In genomic region chr14:31078597-31079208, GRCm38 (mm10) we compare ENCODE assay signal across 24 mouse cellular contexts. TPM values are rescaled to one million over a fixed set of nuclear protein-coding genes. Genes with fewer than 3 reads are reported as not detected.
DNase-seq lines count a peak whose midpoint lies in the region; ATAC-seq and TF ChIP-seq lines count a peak whose summit lies in the region.
"Had no signal": no experiment of that assay in that cellular context is flagged by ENCODE, and none has a peak within 500 bp of the region (broad histone marks: within the 10 kb centered on the region; RNA-seq: fewer than 3 reads in every experiment).

No protein-coding gene starts in this region.

- no peaks in the 10 kb centered on the region for H3K27me3 ChIP-seq in heart, embryonic 10.5 days (ENCODE audit: insufficient read depth, poor library complexity, severe bottlenecking)
- no peaks in the 10 kb centered on the region for H3K27me3 ChIP-seq in liver, embryonic 11.5 days (replicated peaks; ENCODE audit: control insufficient read depth, insufficient read depth, low read length)
- no peaks in the 10 kb centered on the region for H3K27me3 ChIP-seq in liver, embryonic 14.5 days (ENCODE audit: control insufficient read depth, insufficient read depth, low read length)
- H3K27me3 ChIP-seq: CH12.LX; embryonic facial prominence, embryonic 13.5 days; limb, embryonic 15.5 days; lung, embryonic 15.5 days; midbrain, embryonic 15.5 days had no signal

- peaks cover 81% of the 10 kb centered on the region for H3K36me3 ChIP-seq in heart, embryonic 10.5 days
- peaks cover 35% of the 10 kb centered on the region for H3K36me3 ChIP-seq in liver, embryonic 11.5 days (ENCODE audit: control insufficient read depth, insufficient read depth, low read length)
- peaks cover 44% of the 10 kb centered on the region for H3K36me3 ChIP-seq in liver, embryonic 14.5 days (replicated peaks; ENCODE audit: control insufficient read depth, insufficient read depth, low read depth)

- H3K9ac ChIP-seq in liver, embryonic 11.5 days (ENCODE audit: low read depth, low read length), result no peak overlapping the region
- H3K9ac ChIP-seq in liver, embryonic 14.5 days (replicated peaks), result peak overlapping the region; percentile 24
- H3K9ac ChIP-seq: embryonic facial prominence, embryonic 13.5 days; hindbrain, embryonic 14.5 days; limb, embryonic 15.5 days; lung, embryonic 15.5 days; midbrain, embryonic 15.5 days had no signal

- no peak for ATAC-seq in liver, embryonic 11.5 days (replicated peaks; ENCODE audit: low FRiP score)
- peak; percentile 42; the same call in 1 of the 2 replicates for ATAC-seq in liver, embryonic 14.5 days (ENCODE audit: insufficient read depth)
- ATAC-seq in CD4-positive, CD25-positive, alpha-beta regulatory T cell, adult 4 months, result no peak
- ATAC-seq: activated CD4-positive, CD25-positive, alpha-beta regulatory T cell, adult 4 months; forebrain, embryonic 16.5 days; midbrain, embryonic 15.5 days had no signal

- no peak overlapping the region for H3K4me3 ChIP-seq in heart, embryonic 10.5 days
- H3K4me3 ChIP-seq in liver, embryonic 11.5 days (ENCODE audit: low read depth, low read length), result no peak overlapping the region
- H3K4me3 ChIP-seq in liver, embryonic 14.5 days (ENCODE audit: insufficient read depth in 1 of 2, low read depth in 2 of 2, low read length in 2 of 2), result no peak overlapping the region
- H3K4me3 ChIP-seq: embryonic facial prominence, embryonic 13.5 days; layer of hippocampus, adult 2 months; left cerebral cortex, adult 2 months; limb, embryonic 15.5 days; lung, embryonic 15.5 days; midbrain, embryonic 10.5 days; midbrain, embryonic 15.5 days had no signal

- peak overlapping the region; percentile 56; the same call in 1 of the 2 replicates for H3K27ac ChIP-seq in heart, embryonic 10.5 days
- H3K27ac ChIP-seq in liver, embryonic 11.5 days (ENCODE audit: low read depth, low read length), result peak overlapping the region; percentile 44
- H3K27ac ChIP-seq in liver, embryonic 14.5 days, result peak overlapping the region; percentile 75
- H3K27ac ChIP-seq: embryonic facial prominence, embryonic 13.5 days; hindbrain, embryonic 14.5 days; layer of hippocampus, adult 2 months; left cerebral cortex, adult 2 months; limb, embryonic 15.5 days; lung, embryonic 15.5 days; midbrain, embryonic 10.5 days; midbrain, embryonic 15.5 days had no signal

- 89% methylated on average over 3 of the region's 3 CpGs for WGBS in heart, embryonic 10.5 days
- 82% methylated on average over 3 of the region's 3 CpGs for WGBS in liver, embryonic 11.5 days
- WGBS in liver, embryonic 14.5 days (ENCODE audit: insufficient replicate concordance), result 82% methylated on average over 3 of the region's 3 CpGs

- H3K4me2 ChIP-seq in liver, embryonic 11.5 days, result no peak overlapping the region
- peak overlapping the region; percentile 53 for H3K4me2 ChIP-seq in liver, embryonic 14.5 days (ENCODE audit: low read depth)
- H3K4me2 ChIP-seq: embryonic facial prominence, embryonic 13.5 days; hindbrain, embryonic 14.5 days; limb, embryonic 15.5 days; lung, embryonic 15.5 days; midbrain, embryonic 15.5 days had no signal

- no peak for TF ChIP-seq CTCF in liver, embryonic 14.5 days (IDR thresholded peaks at IDR 0.05; ENCODE audit: low read depth)

- DNase-seq in heart, embryonic 10.5 days (ENCODE audit: low spot score), result no peak
- no peak for DNase-seq in heart, postnatal 14 days
- no peak for DNase-seq in liver, embryonic 11.5 days (ENCODE audit: low spot score)
- no peak for DNase-seq in liver
- DNase-seq in liver, embryonic 14.5 days (ENCODE audit: low read depth in 3 of 3, low spot score in 3 of 3), result no peak
- DNase-seq in urinary bladder, postnatal 10 days (ENCODE audit: low spot score), result no peak
- DNase-seq: adrenal gland, adult 8-10 months; B cell, adult 2 months; cerebellum, adult 11-12 months; cerebellum, adult 9-11 months; spleen, adult 18-20 months; thymus, postnatal 14 days had no signal

- H3K4me1 ChIP-seq in heart, embryonic 10.5 days, result no peaks in the 10 kb centered on the region
- 0 out of 2 replicates have a peak, but pooled peaks cover 2% of the 10 kb centered on the region for H3K4me1 ChIP-seq in liver, embryonic 11.5 days (replicated peaks; ENCODE audit: control insufficient read depth, insufficient read depth, low read length)
- peaks cover 16 to 18% of the 10 kb centered on the region in 2 experiments for H3K4me1 ChIP-seq in liver, embryonic 14.5 days (replicated peaks; ENCODE audit: control insufficient read depth in 2 of 2, insufficient read depth in 2 of 2, low read length in 1 of 2)
- H3K4me1 ChIP-seq: embryonic facial prominence, embryonic 13.5 days; limb, embryonic 15.5 days; lung, embryonic 15.5 days; midbrain, embryonic 15.5 days had no signal

- H3K9me3 ChIP-seq in heart, embryonic 10.5 days, result no peaks in the 10 kb centered on the region; the same call in 1 of the 2 replicates
- H3K9me3 ChIP-seq in liver, embryonic 11.5 days (ENCODE audit: control insufficient read depth, low read length), result no peaks in the 10 kb centered on the region
- no peaks in the 10 kb centered on the region for H3K9me3 ChIP-seq in liver, embryonic 14.5 days (ENCODE audit: control insufficient read depth, low read length)
- H3K9me3 ChIP-seq: embryonic facial prominence, embryonic 13.5 days; limb, embryonic 15.5 days; lung, embryonic 15.5 days; midbrain, embryonic 10.5 days; midbrain, embryonic 15.5 days had no signal

- intact Hi-C loops in heart, postnatal 14 days (cut with DNase I), result no loop called here

- no peak for TF ChIP-seq EP300 in liver, embryonic 14.5 days (IDR thresholded peaks at IDR 0.05; ENCODE audit: low read depth)

RNA-seq across cellular contexts. Expression of gene Smim4, which starts 50.1 kb away (rescaled TPM):
- 66.2 and 73.3 TPM in 2 replicates for polyA plus RNA-seq in heart, embryonic 10.5 days (2016; fragmentation: Nextera tagmentation; extraction: Ambion mirVana)
- total RNA-seq in heart, postnatal 14 days (2021), result 10 to 100 TPM; 74.1 to 83.9 TPM
- polyA plus RNA-seq in liver, embryonic 11.5 days (2014; fragmentation: Nextera tagmentation; extraction: Ambion mirVana), result 90.3 and 107 TPM in 2 replicates
- 21.4 and 26.7 TPM in 2 replicates for polyA plus RNA-seq in liver, embryonic 14.5 days (2012; rRNA removed)
- polyA plus RNA-seq in liver, embryonic 14.5 days (2014; fragmentation: Nextera tagmentation; extraction: Ambion mirVana), result 72.8 and 81.7 TPM in 2 replicates
- 10 to 100 TPM; 66.3 to 68.7 TPM for polyA plus RNA-seq in CD4-positive, CD25-positive, alpha-beta regulatory T cell, adult 4 months (2017; shearing (Covaris generic))

RNA-seq across cellular contexts. Expression of gene Nt5dc2, which starts 52.1 kb away (rescaled TPM):
- polyA plus RNA-seq in heart, embryonic 10.5 days (2016; fragmentation: Nextera tagmentation; extraction: Ambion mirVana), result 422 and 507 TPM in 2 replicates
- total RNA-seq in heart, postnatal 14 days (2021), result 10 to 100 TPM; 23.5 to 28.2 TPM
- polyA plus RNA-seq in liver, embryonic 11.5 days (2014; fragmentation: Nextera tagmentation; extraction: Ambion mirVana), result 401 and 406 TPM in 2 replicates
- 146 and 164 TPM in 2 replicates for polyA plus RNA-seq in liver, embryonic 14.5 days (2012; rRNA removed)
- polyA plus RNA-seq in liver, embryonic 14.5 days (2014; fragmentation: Nextera tagmentation; extraction: Ambion mirVana), result 161 and 173 TPM in 2 replicates
- not detected for polyA plus RNA-seq in CD4-positive, CD25-positive, alpha-beta regulatory T cell, adult 4 months (2017; shearing (Covaris generic))
- polyA plus RNA-seq: activated CD4-positive, CD25-positive, alpha-beta regulatory T cell, adult 4 months had no signal

RNA-seq across cellular contexts. Expression of gene Gnl3, which starts 59.8 kb away (rescaled TPM):
- polyA plus RNA-seq in heart, embryonic 10.5 days (2016; fragmentation: Nextera tagmentation; extraction: Ambion mirVana), result 85.5 and 133 TPM in 2 replicates
- total RNA-seq in heart, postnatal 14 days (2021), result 10 to 100 TPM; 25.1 to 25.4 TPM
- polyA plus RNA-seq in liver, embryonic 11.5 days (2014; fragmentation: Nextera tagmentation; extraction: Ambion mirVana), result 265 and 268 TPM in 2 replicates
- 50.2 and 88.0 TPM in 2 replicates for polyA plus RNA-seq in liver, embryonic 14.5 days (2012; rRNA removed)
- polyA plus RNA-seq in liver, embryonic 14.5 days (2014; fragmentation: Nextera tagmentation; extraction: Ambion mirVana), result 90.8 and 91.8 TPM in 2 replicates
- 10 to 100 TPM; 77.0 to 78.1 TPM for polyA plus RNA-seq in CD4-positive, CD25-positive, alpha-beta regulatory T cell, adult 4 months (2017; shearing (Covaris generic))

RNA-seq across cellular contexts. Expression of gene Pbrm1, which starts 59.8 kb away (rescaled TPM):
- polyA plus RNA-seq in heart, embryonic 10.5 days (2016; fragmentation: Nextera tagmentation; extraction: Ambion mirVana), result 121 and 132 TPM in 2 replicates
- total RNA-seq in heart, postnatal 14 days (2021), result 10 to 100 TPM; 58.7 to 67.3 TPM
- polyA plus RNA-seq in liver, embryonic 11.5 days (2014; fragmentation: Nextera tagmentation; extraction: Ambion mirVana), result 72.8 and 73.0 TPM in 2 replicates
- 7.2 and 10.3 TPM in 2 replicates for polyA plus RNA-seq in liver, embryonic 14.5 days (2012; rRNA removed)
- 35.3 and 36.9 TPM in 2 replicates for polyA plus RNA-seq in liver, embryonic 14.5 days (2014; fragmentation: Nextera tagmentation; extraction: Ambion mirVana)
- 10 to 100 TPM; 40.1 to 46.0 TPM for polyA plus RNA-seq in CD4-positive, CD25-positive, alpha-beta regulatory T cell, adult 4 months (2017; shearing (Covaris generic))

Comparison
In these comparisons a context has a peak if more than half of its experiments do, and no peak if none do; other contexts are left out.
1. RNA of gene Nt5dc2, which starts 52.1 kb away (polyA plus RNA-seq): 422 to 507 TPM in heart, embryonic 10.5 days, 401 to 406 TPM in liver, embryonic 11.5 days and 146 to 173 TPM in liver, embryonic 14.5 days; not detected in CD4-positive, CD25-positive, alpha-beta regulatory T cell, adult 4 months; every median in the first group is over 10 times any median in the second.
2. Peak in every context shown above with its lines, with median percentiles within 50 percentile points of each other: H3K27ac ChIP-seq.